Mouse (Mus musculus): ENCODE results near the gene Nqo1. TPM values are rescaled to one million over a fixed set of nuclear protein-coding genes. Genes with fewer than 3 reads are reported as not detected.

The Nqo1 gene
- polyA plus RNA-seq, 2 experiments = 9.6 to 15.0 TPM

- Histone ChIP-seq H3K36me3 (ENCODE audit: control insufficient read depth, insufficient read depth, low read length) (peaks cover 32% of the 10 kb centered on the region), H3K4me3 (replicated peaks; ENCODE audit: low read length) (peak overlapping the region; percentile 92), H3K27me3 (ENCODE audit: control insufficient read depth, insufficient read depth, low read length) (no peaks in the 10 kb centered on the region), H3K4me1 (ENCODE audit: control insufficient read depth, insufficient read depth, low read length) (no peaks in the 10 kb centered on the region; the same call in 1 of the 2 replicates), H3K9ac (ENCODE audit: low read depth, low read length, severe bottlenecking) (peak overlapping the region; percentile 84), H3K4me2 (replicated peaks; ENCODE audit: low read depth, low read length, severe bottlenecking) (peak overlapping the region; percentile 73), H3K9me3 (ENCODE audit: control insufficient read depth, low read length) (no peaks in the 10 kb centered on the region), H3K27ac (replicated peaks; ENCODE audit: low read depth, low read length) (no peak overlapping the region)
- DNase-seq (ENCODE audit: low spot score) (no peak), ATAC-seq (ENCODE audit: low FRiP score, low read depth) (no peak)
- WGBS = 27% methylated on average over 9 of the region's 9 CpGs
- TF ChIP-seq POLR2A (IDR thresholded peaks at IDR 0.05; ENCODE audit: borderline replicate concordance, extremely low read depth, insufficient read depth, insufficient read length) = no peak
Observed at GRCm38 (mm10) chr8:107424176-107424575, 21.2 kb upstream of the Nqo1 start.

GRCm38 (mm10) chr8:107417001-107417400 lies 14.0 kb upstream of the Nqo1 start:
- no peak overlapping the region for H3K9ac ChIP-seq (ENCODE audit: low read depth, low read length, severe bottlenecking)
- TF ChIP-seq POLR2A (IDR thresholded peaks at IDR 0.05; ENCODE audit: borderline replicate concordance, extremely low read depth, insufficient read depth, insufficient read length) = no peak
- H3K4me3 ChIP-seq (replicated peaks; ENCODE audit: low read length) = no peak overlapping the region
- ATAC-seq (ENCODE audit: low FRiP score, low read depth) = no peak
- H3K27ac ChIP-seq (replicated peaks; ENCODE audit: low read depth, low read length) = no peak overlapping the region
- no peak for DNase-seq (ENCODE audit: low spot score)
- H3K9me3 ChIP-seq (ENCODE audit: control insufficient read depth, low read length) = no peaks in the 10 kb centered on the region
- no peak overlapping the region for H3K4me2 ChIP-seq (replicated peaks; ENCODE audit: low read depth, low read length, severe bottlenecking)
- H3K4me1 ChIP-seq (ENCODE audit: control insufficient read depth, insufficient read depth, low read length) = no peaks in the 10 kb centered on the region
- H3K36me3 ChIP-seq (ENCODE audit: control insufficient read depth, insufficient read depth, low read length) = peaks cover 97% of the 10 kb centered on the region
- WGBS = 92% methylated on average over 12 of the region's 12 CpGs
- H3K27me3 ChIP-seq (ENCODE audit: control insufficient read depth, insufficient read depth, low read length) = no peaks in the 10 kb centered on the region

GRCm38 (mm10) chr8:107413881-107414280 lies 10.9 kb upstream of the Nqo1 start:
- no peak for ATAC-seq (ENCODE audit: low FRiP score, low read depth)
- Histone ChIP-seq H3K27me3 (ENCODE audit: control insufficient read depth, insufficient read depth, low read length) (no peaks in the 10 kb centered on the region), H3K9me3 (ENCODE audit: control insufficient read depth, low read length) (no peaks in the 10 kb centered on the region), H3K36me3 (ENCODE audit: control insufficient read depth, insufficient read depth, low read length) (peaks cover 95% of the 10 kb centered on the region), H3K9ac (ENCODE audit: low read depth, low read length, severe bottlenecking) (no peak overlapping the region), H3K4me3 (replicated peaks; ENCODE audit: low read length) (no peak overlapping the region), H3K27ac (replicated peaks; ENCODE audit: low read depth, low read length) (no peak overlapping the region), H3K4me2 (replicated peaks; ENCODE audit: low read depth, low read length, severe bottlenecking) (no peak overlapping the region), H3K4me1 (ENCODE audit: control insufficient read depth, insufficient read depth, low read length) (no peaks in the 10 kb centered on the region)
- DNase-seq (ENCODE audit: low spot score) = no peak
- WGBS = 93% methylated on average over 10 of the region's 10 CpGs
- TF ChIP-seq POLR2A (IDR thresholded peaks at IDR 0.05; ENCODE audit: borderline replicate concordance, extremely low read depth, insufficient read depth, insufficient read length) = no peak

- DNase-seq (ENCODE audit: low spot score) (no peak), ATAC-seq (ENCODE audit: low FRiP score, low read depth) (no peak)
- Histone ChIP-seq H3K9ac (ENCODE audit: low read depth, low read length, severe bottlenecking) (no peak overlapping the region), H3K36me3 (ENCODE audit: control insufficient read depth, insufficient read depth, low read length) (peaks cover 87% of the 10 kb centered on the region), H3K4me1 (ENCODE audit: control insufficient read depth, insufficient read depth, low read length) (no peaks in the 10 kb centered on the region), H3K4me2 (replicated peaks; ENCODE audit: low read depth, low read length, severe bottlenecking) (no peak overlapping the region), H3K27ac (replicated peaks; ENCODE audit: low read depth, low read length) (no peak overlapping the region), H3K4me3 (replicated peaks; ENCODE audit: low read length) (no peak overlapping the region), H3K9me3 (ENCODE audit: control insufficient read depth, low read length) (no peaks in the 10 kb centered on the region), H3K27me3 (ENCODE audit: control insufficient read depth, insufficient read depth, low read length) (no peaks in the 10 kb centered on the region)
- 90% methylated on average over 8 of the region's 8 CpGs for WGBS
- TF ChIP-seq POLR2A (IDR thresholded peaks at IDR 0.05; ENCODE audit: borderline replicate concordance, extremely low read depth, insufficient read depth, insufficient read length) = no peak
Observed at GRCm38 (mm10) chr8:107412552-107412951, 9.5 kb upstream of the Nqo1 start.

GRCm38 (mm10) chr8:107411391-107411790 lies 8.4 kb upstream of the Nqo1 start:
- Histone ChIP-seq H3K27me3 (ENCODE audit: control insufficient read depth, insufficient read depth, low read length) (no peaks in the 10 kb centered on the region), H3K36me3 (ENCODE audit: control insufficient read depth, insufficient read depth, low read length) (peaks cover 78% of the 10 kb centered on the region), H3K9me3 (ENCODE audit: control insufficient read depth, low read length) (no peaks in the 10 kb centered on the region), H3K4me3 (replicated peaks; ENCODE audit: low read length) (no peak overlapping the region), H3K27ac (replicated peaks; ENCODE audit: low read depth, low read length) (no peak overlapping the region), H3K4me2 (replicated peaks; ENCODE audit: low read depth, low read length, severe bottlenecking) (no peak overlapping the region), H3K9ac (ENCODE audit: low read depth, low read length, severe bottlenecking) (no peak overlapping the region), H3K4me1 (ENCODE audit: control insufficient read depth, insufficient read depth, low read length) (no peaks in the 10 kb centered on the region)
- TF ChIP-seq POLR2A (IDR thresholded peaks at IDR 0.05; ENCODE audit: borderline replicate concordance, extremely low read depth, insufficient read depth, insufficient read length) = no peak
- ATAC-seq (ENCODE audit: low FRiP score, low read depth) (no peak), DNase-seq (ENCODE audit: low spot score) (peak; percentile 49)
- 70% methylated on average over 4 of the region's 4 CpGs for WGBS

- ATAC-seq (ENCODE audit: low FRiP score, low read depth) = no peak
- Histone ChIP-seq H3K4me2 (replicated peaks; ENCODE audit: low read depth, low read length, severe bottlenecking) (no peak overlapping the region), H3K4me1 (ENCODE audit: control insufficient read depth, insufficient read depth, low read length) (peaks cover 7% of the 10 kb centered on the region), H3K9me3 (ENCODE audit: control insufficient read depth, low read length) (no peaks in the 10 kb centered on the region), H3K27me3 (ENCODE audit: control insufficient read depth, insufficient read depth, low read length) (no peaks in the 10 kb centered on the region), H3K27ac (replicated peaks; ENCODE audit: low read depth, low read length) (no peak overlapping the region), H3K36me3 (ENCODE audit: control insufficient read depth, insufficient read depth, low read length) (peaks cover 26% of the 10 kb centered on the region), H3K4me3 (replicated peaks; ENCODE audit: low read length) (no peak overlapping the region), H3K9ac (ENCODE audit: low read depth, low read length, severe bottlenecking) (no peak overlapping the region)
- no peak for TF ChIP-seq POLR2A (IDR thresholded peaks at IDR 0.05; ENCODE audit: borderline replicate concordance, extremely low read depth, insufficient read depth, insufficient read length)
- 58% methylated on average over 3 of the region's 3 CpGs for WGBS
- DNase-seq (ENCODE audit: low spot score) = no peak
Observed at GRCm38 (mm10) chr8:107405935-107406334, 2.9 kb upstream of the Nqo1 start.
